Mouse (Mus musculus): ENCODE data around the gene Gm11444.

The Gm11444 gene

DNA sequence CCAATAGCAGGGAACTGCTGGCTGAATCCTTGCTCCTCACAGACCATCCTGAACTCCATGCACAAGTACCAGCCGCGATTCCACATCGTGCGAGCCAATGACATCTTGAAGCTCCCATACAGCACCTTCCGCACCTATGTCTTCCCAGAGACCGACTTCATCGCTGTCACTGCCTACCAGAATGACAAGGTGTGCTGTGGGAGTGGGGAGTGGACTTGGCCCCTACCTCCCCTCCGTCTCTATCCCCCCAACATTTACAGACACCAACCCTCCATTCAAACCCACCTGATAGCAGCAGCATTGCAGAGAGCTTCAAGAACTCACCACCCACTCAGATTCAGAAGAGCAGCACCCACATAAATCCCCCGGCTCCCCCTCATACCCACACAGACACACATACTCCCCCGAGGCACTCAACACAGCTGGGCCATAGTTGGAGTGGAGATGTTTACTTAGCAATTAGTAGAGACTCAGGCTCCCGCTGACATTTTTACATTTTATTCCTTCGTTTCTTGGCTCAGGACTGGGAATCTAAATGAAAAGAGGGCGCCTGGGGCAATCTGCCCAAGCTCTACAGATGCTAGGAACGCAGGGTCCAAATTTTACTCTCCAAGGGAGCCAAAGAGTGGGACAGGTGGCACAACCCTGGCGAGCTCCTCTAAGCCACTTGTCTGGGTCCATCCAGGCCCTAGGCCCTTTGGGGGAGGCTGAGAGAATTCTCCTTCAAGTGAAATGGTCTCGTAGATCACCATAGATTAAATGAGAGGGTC is 14.2 kb downstream of the Gm11444 start:
- peak in 1 of 2 experiments; percentile 23 for DNase-seq

DNA sequence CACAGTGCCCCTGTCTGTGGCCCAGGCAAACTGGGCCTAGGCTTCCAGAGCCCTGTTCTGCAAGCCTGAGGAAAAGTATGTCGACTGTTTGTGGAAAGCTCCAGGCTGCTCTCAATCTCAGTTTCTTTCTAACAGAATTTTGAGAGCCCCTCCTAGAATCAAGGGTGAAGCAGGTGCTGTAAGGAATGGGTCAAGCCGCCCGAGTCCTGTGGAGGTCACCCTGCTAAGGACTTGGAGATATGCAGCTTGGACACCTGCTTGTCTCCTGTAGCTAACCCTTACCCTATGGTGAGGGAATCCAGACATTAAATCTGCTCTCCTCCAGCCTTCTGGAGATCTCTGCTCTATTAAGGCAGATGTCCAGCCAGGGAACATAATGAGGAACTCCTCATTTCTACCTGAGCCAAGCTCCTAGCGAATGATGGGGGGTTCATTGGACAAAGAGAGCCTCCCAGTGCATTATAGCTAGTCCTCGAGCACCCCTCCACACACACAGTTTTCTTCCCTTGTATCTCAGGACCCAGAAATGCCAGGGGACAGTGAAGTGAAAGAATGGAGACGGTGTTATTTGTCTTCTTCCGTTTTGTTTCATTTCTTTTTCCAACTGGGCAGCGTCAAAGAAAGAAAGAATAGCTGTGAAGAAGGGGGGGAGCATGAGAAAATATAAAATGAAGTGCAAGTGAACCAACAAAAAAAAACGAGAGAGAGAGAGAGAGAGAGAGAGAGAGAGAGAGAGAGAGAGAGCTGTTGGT is 15.0 kb downstream of the Gm11444 start:
- DNase-seq: no peak

GRCm38 (mm10) chr11:85834386-85834931 is 15.7 kb downstream of the Gm11444 start:
- DNase-seq: peak in 1 of 2 experiments; percentile 38

- DNase-seq: peak; percentile 20 to 50
These were observed 16.3 kb downstream of the Gm11444 start for GRCm38 (mm10) chr11:85833761-85834385.

- peak; percentile 32 to 63 for DNase-seq
These were observed 17.0 kb downstream of the Gm11444 start for GRCm38 (mm10) chr11:85833081-85833521.

GRCm38 (mm10) chr11:85832231-85832924 is 17.8 kb downstream of the Gm11444 start, which contains the start of gene Tbx2:
Gene Tbx2 (plus strand): TSS chr11:85832551.
- DNase-seq: peak; percentile 95 to 97

DNA sequence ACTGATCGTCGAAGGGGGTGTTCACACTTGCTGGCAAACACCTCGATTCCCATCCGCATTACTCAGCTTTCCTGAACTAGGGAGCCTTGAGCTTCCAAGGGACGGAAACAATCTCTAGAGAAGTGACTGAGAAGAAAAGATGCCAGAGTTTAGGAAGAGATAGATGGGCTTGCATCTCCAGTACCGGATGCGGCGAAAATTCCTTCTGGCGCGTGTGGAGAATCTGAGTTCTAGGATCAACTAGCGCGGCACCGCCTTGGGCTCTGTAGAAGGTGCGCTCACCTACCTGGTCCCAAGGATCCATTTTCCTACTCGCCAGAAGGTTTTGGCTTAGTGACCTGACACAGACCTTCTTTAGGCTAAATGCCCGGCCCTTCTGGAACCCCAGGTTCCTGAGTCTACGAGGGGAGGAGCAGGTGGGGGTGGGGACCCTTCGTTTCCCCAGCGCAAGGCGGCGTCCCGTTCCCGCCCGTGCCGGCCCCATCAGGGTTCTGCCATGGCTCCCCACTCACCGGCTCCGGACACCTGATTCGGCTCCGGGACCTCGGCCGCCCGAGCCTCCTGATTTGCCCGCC is 18.4 kb downstream of the Gm11444 start:
- DNase-seq: peak in 1 of 2 experiments; percentile 50

- peak; percentile 35 to 69 for DNase-seq
These were observed 19.2 kb downstream of the Gm11444 start for GRCm38 (mm10) chr11:85830901-85831341.

GRCm38 (mm10) chr11:85829520-85830440 is 20.4 kb downstream of the Gm11444 start:
- DNase-seq: peak; percentile 21 to 61

GRCm38 (mm10) chr11:85828691-85829519 is 21.2 kb downstream of the Gm11444 start:
- peak in 1 of 2 experiments; percentile 37 for DNase-seq

DNA sequence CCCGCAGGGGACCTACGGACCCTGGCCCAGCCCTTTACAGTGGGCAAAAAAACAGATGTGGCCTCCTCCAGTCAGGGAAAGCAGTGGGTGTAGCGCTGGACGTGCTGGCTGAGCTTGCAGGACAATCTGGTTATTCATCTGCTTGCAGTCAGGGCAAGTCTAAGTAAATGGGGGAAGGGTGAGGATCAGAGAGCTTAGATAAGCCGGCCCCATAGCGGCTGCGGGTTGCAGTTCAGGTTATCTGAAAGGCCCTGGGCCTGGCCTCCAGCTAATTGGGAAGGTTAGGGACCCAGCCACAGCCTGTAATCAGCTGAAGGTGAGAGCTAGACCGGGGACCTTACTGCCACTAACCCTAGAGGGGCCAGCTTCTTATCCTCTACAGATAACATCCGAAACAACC is 22.8 kb downstream of the Gm11444 start:
- peak; percentile 44 to 75 for DNase-seq

DNA sequence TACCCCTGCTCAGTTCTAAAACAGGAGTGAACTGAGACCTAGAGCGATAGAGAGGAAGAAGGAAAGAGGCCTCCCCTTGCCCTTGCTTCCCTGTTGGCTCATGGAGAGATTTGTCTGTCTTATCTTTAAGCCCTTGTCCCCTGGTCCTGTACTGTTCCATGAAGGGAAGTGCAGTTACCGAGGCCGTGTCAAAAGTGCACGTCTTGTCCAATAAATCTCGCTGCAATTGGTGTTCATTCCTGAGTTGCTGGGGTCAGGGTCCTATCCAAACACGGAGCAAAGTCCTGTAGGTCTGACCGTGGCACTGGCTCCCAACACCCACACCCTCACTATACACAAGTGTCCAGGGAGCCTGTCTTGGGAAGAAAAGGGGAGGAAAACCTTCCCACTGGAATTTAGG is 24.3 kb downstream of the Gm11444 start:
- peak; percentile 65 to 84 for DNase-seq

GRCm38 (mm10) chr11:85825031-85825430 is 25.1 kb downstream of the Gm11444 start:
- peak in 1 of 2 experiments; percentile 47 for DNase-seq

DNA sequence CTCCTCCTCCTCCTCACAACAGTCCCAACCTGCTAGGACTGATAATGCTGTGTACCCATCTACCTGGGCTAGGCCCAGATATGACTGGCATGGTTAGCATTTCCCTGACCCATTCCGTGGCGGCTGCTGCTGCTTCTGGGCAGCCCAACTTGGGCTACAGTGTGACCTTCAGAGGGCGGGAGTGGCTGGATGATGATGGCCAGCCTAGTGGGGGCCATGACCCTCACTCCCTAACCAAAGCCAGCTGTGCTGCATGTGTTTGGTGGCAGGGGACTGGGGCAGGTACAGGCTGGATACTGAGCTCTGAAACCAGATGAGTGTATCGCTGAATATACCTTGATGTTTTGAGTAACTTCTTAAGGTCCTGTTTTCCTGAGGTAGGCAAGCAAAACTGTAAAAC is 26.3 kb downstream of the Gm11444 start:
- DNase-seq: no peak

GRCm38 (mm10) chr11:85823181-85823580 is 27.0 kb downstream of the Gm11444 start:
- peak; percentile 89 to 90 for DNase-seq

DNA sequence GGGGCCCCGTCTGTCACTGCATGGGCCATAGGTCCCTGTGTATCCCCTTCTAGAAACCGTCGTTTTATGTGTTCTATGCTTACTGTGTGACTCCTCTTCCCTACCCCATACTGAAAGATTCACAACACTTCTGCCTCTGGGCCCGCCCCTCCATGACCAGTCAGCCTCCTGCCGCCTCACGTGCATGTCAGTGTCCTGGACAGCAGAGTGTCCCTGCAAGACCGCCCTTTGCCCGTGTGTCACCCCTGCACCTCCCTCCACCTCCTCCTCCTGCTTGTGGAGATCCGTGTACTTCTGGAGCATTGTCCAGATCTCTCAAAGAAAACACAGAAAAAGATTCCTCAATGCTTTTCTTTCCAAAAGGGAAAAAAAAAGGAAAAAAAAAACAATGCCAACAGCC is 28.5 kb downstream of the Gm11444 start:
- peak; percentile 43 to 81 for DNase-seq

DNA sequence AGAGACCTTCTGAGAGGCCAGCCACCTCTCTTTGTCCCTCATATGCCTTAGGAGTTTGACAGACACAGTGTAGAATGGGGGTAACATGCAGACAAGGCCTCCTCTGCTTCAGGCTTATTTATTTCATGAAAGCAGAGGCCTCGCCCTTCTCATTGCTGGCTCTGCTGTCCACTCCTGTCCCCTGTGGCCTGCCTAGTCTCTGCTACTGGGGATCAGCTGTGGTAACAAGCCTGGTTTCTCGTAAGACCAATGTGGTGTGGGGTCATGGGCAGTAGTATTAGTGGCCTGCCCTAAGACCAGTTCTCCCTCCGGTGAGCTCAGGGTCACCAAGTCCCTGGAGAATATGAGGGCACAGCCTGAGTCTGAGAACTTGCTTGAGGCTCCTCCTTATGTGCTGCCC is 29.2 kb downstream of the Gm11444 start:
- no peak for DNase-seq

DNA sequence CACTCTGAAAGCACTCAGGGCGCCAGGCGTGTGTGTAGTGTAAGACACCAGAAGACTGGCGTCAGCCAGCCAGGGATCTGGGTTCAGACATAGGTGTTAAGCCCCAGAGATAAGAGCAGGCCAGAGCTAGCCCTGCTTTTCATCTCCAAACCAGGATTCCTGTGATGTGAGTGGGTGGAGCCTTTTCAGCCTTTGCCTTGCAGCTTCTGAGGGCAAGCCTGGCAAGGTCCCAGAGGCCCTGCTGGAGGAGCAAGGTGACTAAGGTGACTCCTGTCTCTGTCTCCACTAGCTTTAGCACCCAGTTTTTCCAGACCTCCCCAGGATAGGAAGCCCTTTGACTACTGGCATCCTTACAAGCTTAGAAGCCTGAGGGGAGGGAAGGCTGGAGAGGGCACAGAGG is 31.7 kb downstream of the Gm11444 start:
- DNase-seq: peak; percentile 71 to 80

- DNase-seq: no peak
These were observed 33.7 kb downstream of the Gm11444 start for GRCm38 (mm10) chr11:85816471-85816870.

- no peak for DNase-seq
These were observed 35.5 kb downstream of the Gm11444 start for GRCm38 (mm10) chr11:85814678-85815077.
